Mouse (Mus musculus) CD4-positive, CD25-positive, alpha-beta regulatory T cell, adult 4 months (primary cell): ENCODE data around the gene Gm10134. TPM values are rescaled to one million over a fixed set of nuclear protein-coding genes. Genes with fewer than 3 reads are reported as not detected.

Experiments used
- polyA plus RNA-seq, 2 experiments: library from polyadenylated mRNA; unstranded; fragments of 100-300 nt; shearing (Covaris generic); gene quantifications; one replicate each; pipeline ENCODE4 v1.2.1; 2017

The Gm10134 gene
- polyA plus RNA-seq, 2 experiments from 2014 or later: not detected

Other genes with a start within 250 kb of the Gm10134 start
- not detected for gene Ppp1r26, start 59.3 kb upstream of the Gm10134 start, polyA plus RNA-seq
- gene 1700007K13Rik, start 39.8 kb upstream of the Gm10134 start, polyA plus RNA-seq: not detected
- 10 to 100 TPM; 19.5 to 24.0 TPM for gene Mrps2, start 38.0 kb upstream of the Gm10134 start, polyA plus RNA-seq
- gene Gbgt1, start 9.2 kb upstream of the Gm10134 start, polyA plus RNA-seq: not detected
- 1 to 10 TPM; 4.3 to 8.8 TPM for gene Ralgds, start 7.0 kb downstream of the Gm10134 start, polyA plus RNA-seq
- gene Cel, start 57.3 kb downstream of the Gm10134 start, polyA plus RNA-seq: not detected
- gene Gtf3c5, start 77.7 kb downstream of the Gm10134 start, polyA plus RNA-seq: 10 to 100 TPM; 18.5 to 27.0 TPM
- gene Gfi1b, start 115.9 kb downstream of the Gm10134 start, polyA plus RNA-seq: not detected
- gene Tsc1, start 135.1 kb downstream of the Gm10134 start, polyA plus RNA-seq: 10 to 100 TPM; 15.9 to 33.3 TPM
- not detected for gene Spaca9, start 193.6 kb downstream of the Gm10134 start, polyA plus RNA-seq
- not detected for gene Ak8, start 194.1 kb downstream of the Gm10134 start, polyA plus RNA-seq